Mouse (Mus musculus) monocyte, adult 5-6 weeks (primary cell): Measurements from ENCODE around the gene Morn1. TPM values are rescaled to one million over a fixed set of nuclear protein-coding genes. Genes with fewer than 3 reads are reported as not detected.

Source experiments
- ATAC-seq: fragments of 153-309, 156-312 bp; replicated peaks from 2 replicates; pipeline ENCODE4 v1.8.0; 2017; ENCODE audit warnings: mild to moderate bottlenecking; ENCODE audit not compliant: low TSS enrichment, insufficient number of reproducible peaks, severe bottlenecking, poor library complexity, low FRiP score
- total RNA-seq: library from RNA; stranded (forward); fragments of 200-1000, 200-491, 200-594 nt; gene quantifications from 3 replicates; pipeline ENCODE4 v1.2.3, GENCODE M21; 2017

Gene Morn1
- total RNA-seq, 1 experiment from 2014 or later: not detected

DNA sequence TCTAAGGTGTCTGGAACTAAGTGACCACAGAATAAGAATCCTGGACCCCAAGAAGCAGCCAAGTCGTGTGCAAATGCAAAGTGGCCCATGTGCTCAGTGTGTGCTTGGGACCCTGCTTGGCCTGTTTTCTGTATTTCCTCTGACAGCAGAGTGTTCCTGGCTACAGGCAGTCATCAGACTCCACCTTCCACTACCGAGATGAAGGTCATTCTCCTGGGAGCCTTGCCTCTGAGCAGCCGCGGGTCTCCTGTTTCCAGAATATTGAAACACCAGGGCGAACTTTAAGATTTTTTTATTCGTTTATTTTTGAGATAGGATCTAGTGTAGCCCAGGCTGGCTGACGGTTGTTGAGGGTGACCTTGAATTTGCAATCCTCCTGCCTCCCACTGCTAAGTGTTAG lies 44.2 kb downstream of the Morn1 start:
- no peak for ATAC-seq

DNA sequence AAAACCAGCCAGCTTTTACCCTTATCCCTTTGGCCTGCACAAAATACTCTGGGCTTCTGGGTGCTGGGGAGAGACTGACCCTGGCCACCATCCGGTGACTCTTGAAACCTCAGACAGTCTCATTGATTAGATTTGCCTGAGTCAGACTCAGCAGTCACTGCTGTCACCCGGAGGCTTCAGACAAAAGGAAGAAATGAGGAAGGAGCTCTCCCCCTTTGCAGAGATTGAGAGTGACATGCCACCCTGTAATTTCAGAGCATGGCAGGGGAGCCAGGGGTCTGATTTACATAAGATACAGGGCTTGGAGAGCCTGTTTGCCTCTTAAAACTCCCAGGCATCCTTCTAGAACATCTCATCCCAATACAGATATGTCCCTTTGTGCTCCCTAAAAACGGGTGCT lies 46.8 kb downstream of the Morn1 start:
- no peak for ATAC-seq

DNA sequence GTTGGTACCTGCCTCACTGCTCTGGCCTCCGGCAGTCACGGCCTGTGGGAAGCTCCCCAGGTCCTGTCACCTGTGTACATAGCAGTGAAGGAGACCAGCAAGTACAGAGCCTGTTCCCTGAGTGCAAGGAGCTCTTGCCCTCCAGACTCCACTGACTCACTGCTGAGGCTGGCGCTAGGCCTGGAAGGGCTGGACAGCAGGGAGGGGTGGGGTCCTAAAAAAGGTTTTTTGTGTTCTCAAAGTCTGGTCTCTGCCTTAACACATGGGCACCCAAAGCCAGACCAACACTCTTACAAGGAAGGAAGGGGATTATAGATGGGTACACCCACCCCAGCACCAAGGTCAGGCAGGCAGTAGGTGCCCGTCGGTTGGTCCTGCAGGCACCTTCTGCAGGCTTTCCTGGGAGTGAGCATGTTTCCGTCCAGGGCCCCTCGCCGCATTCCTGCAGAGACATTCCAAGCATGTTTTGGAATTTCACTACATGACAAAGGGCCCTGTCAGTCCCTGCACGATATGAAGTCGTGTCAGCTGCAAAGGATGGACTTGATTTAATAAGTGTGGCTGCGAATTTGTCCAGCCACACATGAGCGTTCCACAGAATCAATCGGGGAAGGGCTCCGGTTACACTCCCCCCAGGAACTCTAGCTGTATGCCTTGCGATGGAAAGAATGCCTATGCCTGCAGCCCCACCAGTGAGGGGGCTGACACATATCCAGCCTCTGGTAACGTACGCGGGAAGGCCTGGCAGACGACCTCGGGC lies 47.5 kb downstream of the Morn1 start:
- no peak for ATAC-seq

DNA sequence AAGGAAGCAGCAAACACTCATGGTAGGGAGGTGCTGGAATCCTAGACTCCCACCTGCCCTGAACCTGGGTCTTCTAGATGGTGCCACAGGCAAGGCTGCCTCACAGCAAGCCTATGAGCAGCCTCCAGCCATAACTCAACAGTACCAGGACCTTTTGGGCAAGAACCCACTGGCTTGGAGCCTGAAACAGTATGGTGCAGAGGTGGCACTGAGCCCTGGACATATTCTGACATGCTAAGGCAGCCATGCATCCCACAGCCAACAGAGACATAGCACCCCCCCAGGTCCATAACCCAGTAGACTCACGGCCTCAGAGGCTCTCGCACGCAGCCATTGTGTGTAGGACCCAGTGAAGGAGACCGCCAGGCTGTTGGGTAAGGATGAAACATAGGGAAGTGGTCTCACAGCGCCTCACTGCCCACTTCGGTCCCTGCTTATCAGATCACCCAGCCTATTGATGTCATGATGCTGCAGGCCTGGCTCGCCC lies 48.4 kb downstream of the Morn1 start:
- no peak for ATAC-seq

DNA sequence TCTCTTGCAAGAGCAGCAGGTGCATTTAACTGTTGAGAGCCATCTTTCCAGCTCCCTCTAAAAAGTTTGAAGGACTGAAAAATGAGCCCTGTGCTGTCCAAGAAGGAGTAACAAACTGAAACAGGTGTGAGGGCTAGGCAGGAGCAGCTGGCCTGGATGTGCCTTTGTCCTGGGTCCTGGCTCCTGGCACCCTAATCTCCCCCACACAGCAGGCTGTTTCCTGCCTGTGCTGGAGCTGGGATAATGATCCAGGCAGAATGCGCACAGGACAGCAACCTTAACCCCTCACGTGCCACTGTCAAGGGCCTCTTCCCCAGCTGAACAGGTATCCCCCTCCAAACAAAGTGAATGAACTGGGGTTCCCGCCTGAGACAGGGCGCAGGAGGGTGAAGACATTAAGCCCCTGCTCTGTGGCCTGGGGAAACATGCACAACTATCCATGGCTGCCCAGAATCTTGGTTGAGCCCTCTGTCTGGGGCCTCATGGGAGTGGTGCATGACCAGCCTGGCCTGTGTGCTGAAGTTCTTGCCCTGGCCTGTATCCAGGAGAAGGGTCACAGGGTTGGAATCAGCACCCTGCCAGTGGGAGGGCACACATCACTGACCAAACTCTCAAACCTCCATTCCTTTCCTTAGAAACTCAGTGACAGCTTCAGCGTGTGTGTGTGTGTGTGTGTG lies 49.7 kb downstream of the Morn1 start:
- no peak for ATAC-seq

DNA sequence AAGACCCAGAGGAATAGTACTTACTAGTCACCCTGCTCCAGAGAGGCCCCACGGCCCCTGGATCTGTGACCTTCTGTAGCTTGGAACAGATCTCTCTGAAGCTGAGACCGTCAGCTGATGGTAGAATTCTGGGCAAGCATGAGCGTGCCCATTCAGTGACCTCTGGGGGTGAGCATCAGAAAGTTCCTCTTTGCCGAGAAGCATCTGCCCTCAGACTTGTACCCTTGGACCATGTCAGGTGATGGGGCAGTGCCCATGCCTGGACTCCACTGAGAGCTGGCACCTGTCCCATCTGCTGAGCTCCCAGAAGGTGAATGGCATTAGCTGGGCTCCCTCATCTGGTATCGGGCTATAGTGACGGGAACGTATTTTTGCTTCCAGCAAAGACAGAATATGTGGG lies 51.5 kb downstream of the Morn1 start:
- no peak for ATAC-seq

DNA sequence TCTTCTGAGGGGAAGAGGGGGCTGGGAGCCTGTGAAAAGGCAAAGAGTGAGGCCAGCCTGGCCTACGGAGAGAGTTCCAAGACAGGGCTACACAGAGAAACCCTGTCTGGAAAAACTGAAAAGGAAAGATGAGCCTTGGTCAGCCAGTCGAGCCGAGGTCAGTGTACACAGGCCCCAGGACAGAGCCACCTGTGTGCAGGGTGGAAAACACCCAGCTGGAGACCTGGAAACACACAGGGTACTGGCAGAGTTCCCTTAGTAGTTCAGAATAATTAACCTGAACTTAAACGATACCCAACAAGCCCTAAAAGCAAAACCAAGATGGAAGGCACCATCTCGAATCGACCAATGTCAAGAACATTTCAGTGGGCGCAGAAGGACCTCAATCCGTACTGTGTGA lies 52.1 kb downstream of the Morn1 start:
- ATAC-seq: no peak

DNA sequence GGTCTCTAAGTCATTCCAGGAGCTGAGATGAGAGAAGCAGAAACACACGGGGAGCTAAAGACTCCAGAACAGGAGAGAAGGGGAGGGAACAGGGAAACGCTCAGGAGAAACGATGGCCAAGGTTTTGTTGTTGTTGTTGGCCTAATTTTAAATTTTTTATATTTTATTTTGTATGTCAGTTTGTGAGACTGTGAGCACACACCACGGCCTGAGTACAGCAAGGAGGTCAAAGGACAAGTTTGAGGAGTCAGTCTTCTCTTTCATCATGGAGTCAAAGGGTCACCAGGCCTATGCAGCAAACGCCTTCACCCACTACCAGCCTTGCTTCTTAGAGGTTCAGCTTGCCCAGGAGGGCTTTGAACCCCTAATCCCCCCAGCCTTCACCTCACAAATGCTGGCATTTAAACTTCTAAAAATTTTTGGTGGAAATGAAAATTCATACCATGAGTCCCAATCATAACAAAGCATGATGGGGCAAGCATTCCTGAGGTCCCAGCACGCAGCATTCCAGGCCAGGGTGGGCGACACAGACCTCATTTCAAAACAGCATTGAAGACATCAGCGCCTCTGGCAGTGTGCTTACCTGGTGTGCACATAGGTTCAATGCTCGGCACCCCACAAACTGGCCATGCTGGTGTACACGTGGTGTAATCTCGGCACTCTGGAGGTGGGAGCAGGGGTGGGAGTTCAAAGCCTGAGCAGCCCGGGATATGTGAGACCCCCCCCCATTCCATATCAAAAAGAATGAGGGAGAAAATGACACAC lies 53.1 kb downstream of the Morn1 start:
- ATAC-seq: no peak

DNA sequence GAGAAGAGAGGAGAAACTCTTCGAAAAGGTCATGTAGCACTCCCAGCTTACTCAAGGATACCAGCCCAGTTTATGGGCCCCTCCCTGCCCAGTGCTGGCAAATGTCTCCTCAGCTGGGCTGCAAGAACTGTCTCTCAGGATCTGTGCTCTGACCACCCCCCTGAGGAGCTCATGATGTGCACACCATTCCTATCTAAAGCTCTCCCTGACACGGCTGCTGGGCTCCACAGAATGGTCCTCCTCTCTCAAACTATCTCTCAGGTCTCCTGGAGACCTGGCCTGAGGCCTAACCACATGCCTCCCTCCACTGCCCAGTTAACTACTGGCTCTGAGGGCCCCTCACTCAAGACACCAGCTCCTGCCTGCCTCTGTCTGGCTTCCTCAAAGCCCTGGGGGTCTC lies 53.8 kb downstream of the Morn1 start:
- no peak for ATAC-seq

DNA sequence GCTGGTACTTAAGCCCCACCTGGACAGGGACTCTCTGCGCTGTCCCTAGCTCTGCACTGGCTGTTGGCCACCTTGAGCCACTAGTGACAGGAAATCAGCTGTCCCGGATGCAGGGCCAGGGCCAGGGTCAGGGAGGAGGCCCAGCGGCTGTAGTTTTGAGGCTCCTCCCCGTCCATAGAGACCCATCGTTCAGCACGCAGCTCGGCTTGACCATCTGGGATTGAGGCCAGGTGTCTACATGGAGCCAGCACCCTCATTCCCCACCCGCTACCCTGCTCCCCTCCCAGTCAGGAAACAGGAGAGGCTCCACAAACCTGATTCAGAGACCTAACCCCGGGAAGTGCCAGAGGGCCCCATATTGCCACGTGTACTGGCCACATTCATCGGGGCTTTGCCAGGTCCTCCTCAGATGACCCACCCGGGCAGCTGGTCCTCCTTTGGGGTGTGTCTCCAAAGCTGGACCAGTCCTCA lies 54.5 kb downstream of the Morn1 start:
- ATAC-seq: no peak

DNA sequence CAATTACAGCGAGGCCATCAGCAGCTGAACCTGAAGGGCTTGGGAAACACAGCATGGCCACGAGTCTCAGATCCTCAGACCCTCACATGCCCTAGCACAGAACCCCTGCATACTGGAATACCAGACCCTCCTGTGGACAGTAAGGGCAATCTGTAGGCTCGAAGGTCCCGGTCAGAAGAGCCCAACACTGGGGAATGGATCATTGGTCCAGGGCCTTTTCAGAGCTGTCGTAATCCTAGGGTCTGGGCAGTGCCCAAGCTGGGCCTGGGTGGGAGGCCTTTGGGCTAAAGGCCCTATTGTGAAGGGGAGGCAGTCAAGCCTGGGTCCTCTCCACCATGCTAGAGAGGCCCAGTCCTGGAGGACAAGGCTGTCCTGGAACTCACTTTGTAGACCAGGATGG lies 56.5 kb downstream of the Morn1 start:
- no peak for ATAC-seq

DNA sequence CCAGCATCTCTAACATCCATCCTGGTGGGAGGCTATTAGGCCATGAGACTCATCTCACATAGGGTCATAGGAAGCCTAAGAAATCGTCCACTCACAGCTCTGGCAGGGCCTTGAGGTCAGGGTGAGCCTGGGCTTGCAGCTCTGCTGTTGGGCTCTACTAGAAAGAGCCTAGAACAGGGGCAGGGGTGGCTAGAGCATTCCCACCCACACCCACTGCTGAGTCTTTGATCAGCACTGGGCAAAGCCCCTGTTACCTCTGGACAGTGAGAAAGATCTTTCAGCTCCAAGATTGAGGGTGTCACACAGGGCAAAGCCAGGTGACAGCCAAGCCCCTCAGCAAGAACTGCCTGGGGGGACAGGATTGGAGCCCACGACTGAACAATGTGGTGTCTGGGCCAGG lies 57.0 kb downstream of the Morn1 start:
- no peak for ATAC-seq

DNA sequence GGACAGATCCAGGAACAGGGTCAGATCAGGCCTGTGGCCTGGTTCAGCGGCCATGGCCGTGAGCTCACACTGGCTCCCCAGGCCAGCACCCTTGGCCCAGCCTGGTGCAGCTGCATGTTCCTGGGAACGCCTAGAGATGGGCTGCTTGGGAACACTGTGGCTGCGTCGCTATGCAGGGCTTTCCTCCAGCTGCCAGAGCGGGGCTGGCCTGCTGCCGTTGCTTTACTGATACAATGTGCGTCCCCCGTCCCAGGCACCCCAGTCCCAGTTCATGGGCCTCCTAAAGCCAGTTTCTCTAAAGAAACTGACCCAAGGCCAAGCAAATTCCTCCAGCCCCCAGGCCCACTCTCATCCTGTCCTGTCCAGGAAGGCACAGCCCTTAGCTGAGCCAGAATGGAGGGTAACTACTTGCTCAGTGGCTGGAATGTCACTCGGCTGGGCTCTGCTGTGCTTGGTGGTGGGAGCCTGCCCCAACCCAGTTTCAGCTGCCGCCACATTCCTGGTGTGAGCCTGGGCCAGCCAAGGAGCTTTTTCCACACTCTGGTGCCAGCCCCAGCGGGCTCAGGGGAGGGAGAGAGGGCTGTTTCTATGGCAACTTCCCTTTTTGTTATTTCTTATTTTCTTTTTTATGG lies 57.6 kb downstream of the Morn1 start:
- no peak for ATAC-seq

DNA sequence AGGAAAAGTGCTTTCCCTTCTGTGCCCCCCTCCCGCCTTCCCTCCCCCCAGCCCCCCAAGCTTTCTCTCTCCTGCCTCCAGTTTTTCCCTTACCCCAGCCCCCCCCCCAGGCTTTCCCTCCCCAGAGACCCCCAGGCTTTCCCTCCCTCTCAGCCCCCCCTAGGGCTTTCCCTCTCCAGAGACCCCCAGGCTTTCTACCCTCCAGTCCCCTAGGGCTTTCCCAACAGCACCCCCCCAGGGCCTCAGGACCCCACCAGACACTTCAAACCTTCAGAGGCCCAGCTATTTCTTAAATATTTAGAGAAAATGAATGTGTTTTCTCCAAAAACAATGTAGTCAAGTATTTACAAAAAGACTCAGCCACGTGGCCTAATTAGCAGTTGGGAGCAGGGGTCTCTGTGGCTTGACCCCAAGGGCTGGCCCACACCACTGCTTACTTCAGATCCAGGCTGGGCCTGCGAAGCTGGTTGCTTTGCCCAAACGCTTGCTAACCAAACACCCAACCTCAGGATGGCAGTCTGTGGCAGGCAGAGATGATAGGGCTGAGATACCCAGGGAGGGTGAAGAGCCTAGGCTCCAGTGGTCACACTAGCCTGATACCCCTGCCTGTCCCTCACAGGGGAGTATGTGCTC lies 58.3 kb downstream of the Morn1 start:
- ATAC-seq: no peak

DNA sequence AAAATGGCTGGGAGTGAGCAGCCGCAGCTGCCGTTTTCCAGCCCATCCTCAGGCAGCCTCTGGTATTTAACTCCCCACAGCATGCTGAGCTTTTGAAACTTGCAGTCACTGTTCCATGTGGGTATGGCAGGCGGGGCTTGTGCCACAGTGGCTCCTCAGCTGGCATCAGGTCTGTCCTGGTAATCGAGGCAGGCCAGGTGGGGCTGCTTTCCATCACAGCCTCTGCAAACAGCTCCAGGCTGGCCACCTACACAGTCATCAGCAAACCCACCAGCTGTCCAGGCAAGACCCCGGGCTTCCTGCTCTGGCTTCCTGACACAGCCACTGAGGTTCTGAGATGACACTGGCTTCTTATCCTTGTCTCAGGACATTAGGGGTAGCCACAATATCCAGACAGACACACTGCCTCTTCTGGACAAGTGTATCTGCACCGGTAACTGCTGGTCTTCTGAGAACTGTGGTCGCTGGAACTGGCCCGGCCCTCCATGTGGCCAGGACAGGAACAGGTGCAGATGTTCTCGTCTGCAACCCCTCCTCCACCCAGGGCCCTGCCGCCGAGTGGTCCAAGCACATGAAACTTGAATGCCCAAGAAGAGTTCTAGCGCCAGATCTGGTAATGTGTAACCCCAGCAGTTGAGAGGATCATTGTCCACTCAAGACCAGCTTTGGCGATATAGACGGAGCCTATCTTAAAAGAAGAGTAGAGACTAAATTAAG lies 59.9 kb downstream of the Morn1 start:
- no peak for ATAC-seq

DNA sequence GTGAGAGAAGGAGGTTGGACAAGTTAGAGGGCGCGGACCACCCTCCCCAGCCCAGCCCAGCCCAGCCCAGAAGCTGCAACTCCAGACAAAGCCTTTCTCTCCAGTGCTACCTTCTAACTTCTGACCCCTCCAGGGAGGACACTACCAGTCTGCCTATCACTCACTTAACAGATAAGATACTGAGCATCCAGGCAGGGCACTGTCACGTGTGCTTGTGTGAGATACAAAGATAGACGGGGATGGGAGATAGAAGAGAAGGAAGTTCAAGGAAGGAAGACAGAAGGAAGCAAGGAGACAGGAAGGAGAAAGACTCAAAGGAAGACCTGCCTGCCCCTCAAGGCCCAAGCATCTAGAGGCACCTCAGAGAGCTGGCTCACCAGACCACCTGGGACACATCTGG lies 62.1 kb downstream of the Morn1 start:
- no peak for ATAC-seq

DNA sequence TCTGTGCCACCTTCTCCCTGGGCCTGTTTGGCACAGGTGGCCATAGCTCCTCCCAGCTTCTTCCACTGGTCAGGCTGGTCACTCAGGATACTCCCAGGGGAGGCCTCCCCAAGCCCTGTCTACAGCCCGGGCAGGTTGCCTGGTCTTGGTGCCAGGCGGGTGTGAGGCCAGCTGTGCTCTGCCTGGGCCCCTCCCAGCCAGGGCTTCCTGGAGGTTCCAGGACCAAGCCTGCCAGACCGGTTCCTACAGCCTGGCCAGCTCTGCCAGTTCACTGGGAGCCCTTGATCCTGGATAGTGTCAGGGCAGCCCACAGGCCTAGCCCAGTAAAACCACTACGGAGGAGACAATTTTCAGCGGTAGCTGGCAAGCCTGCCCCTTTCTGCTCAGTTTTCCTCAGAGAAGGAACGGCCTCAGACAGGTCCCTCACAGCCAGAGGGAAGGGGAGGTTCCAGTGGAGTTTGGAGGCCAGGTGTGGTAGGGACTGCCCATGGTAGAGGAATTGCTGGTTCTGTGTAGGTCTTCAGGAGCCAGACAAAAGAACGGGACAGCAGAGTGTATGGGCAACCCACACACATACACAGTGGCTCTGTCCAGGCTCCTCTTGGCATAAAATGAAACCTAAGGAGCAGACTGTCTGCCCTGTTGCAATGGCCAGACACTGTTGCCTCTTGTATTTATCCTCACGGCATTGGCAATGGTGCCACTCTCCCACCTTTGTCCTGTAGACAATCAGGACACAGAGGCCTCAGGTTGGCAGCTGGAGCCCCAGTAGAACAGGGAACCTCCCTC lies 62.7 kb downstream of the Morn1 start:
- ATAC-seq: no peak

DNA sequence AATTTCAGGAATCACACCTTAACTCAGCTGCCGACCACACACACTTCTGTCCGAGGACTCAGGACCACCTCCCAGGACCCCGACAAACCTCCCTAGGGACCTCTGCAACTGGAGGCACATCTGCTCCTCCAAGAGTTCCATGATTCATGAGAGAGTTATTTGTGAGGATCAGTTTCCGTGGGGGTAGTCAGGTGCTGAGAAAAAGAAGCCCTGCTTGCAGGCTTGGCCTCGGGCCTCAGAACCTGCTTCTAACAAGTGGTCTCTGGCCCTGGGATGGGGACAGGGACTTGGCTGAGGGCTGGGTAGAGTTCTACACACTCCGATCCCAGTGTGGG lies 63.5 kb downstream of the Morn1 start:
- no peak for ATAC-seq
